Mouse (Mus musculus): Measurements from ENCODE around the gene Chrm4.

DNA sequence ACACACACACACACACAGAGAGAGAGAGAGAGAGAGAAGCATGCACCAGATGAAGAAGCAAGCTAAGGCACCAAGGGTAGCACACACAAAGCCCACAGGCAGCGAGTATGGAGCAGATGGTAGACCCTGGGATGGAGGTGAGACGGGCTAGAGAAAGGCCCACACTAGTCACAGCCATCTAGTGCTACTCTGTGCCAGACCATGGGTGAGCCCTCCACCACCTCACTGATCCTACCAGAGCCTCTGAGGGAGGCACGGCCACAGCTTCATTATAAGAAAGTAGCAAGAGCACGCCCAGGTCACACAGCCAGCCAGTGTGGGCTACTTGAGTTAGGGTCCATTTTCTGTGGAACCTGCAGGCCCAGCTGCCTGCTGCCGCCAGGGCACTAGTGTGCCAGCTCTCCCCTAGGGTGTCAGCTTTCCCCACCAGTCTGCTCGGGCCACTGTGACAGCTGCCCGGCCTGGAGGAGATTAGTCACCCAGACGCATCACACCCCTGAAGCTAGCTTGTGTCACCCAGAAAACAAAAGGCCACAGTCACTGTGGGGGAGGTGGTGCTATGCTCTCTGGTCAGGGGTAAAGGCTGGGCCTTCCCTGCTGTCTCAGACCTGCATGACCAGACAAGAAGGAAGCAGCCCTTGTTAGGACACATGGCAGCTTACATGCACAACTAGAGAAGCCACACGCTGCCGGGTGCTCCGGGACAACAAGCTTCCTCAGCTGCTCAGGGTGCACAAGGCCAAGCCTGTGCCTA, 20.5 kb downstream of the Chrm4 start:
- no peak for TF ChIP-seq USF1 (IDR thresholded peaks at IDR 0.05; ENCODE audit: low read depth)
- TF ChIP-seq CTCF (IDR thresholded peaks at IDR 0.05; ENCODE audit: control insufficient read depth, insufficient read depth, insufficient read length), result no peak
- peak; percentile 86 for TF ChIP-seq MAX (IDR thresholded peaks at IDR 0.05)
- no peak for TF ChIP-seq CEBPB (IDR thresholded peaks at IDR 0.05; ENCODE audit: low read depth)
